In genomic region chr15:18052219-18053030, GRCm38 (mm10) we compare ENCODE assay signal across 16 mouse cellular contexts.
DNase-seq lines count a peak whose midpoint lies in the region; ATAC-seq and TF ChIP-seq lines count a peak whose summit lies in the region.
"Had no signal": no experiment of that assay in that cellular context is flagged by ENCODE, and none has a peak within 500 bp of the region (broad histone marks: within the 10 kb centered on the region; RNA-seq: fewer than 3 reads in every experiment).

No protein-coding gene starts in this region.

- peak; percentile 97 for ATAC-seq in forebrain, embryonic 16.5 days
- peak; percentile 94 for ATAC-seq in midbrain, embryonic 11.5 days (ENCODE audit: low FRiP score)
- no peak for ATAC-seq in intestine, postnatal 0 days
- ATAC-seq: CD4-positive, CD25-positive, alpha-beta regulatory T cell, adult 4 months; intestine, embryonic 16.5 days; Patski had no signal

- TF ChIP-seq CTCF in intestine, postnatal 0 days (IDR thresholded peaks at IDR 0.05; ENCODE audit: low read depth): no peak

- WGBS in forebrain, embryonic 16.5 days: 6% methylated on average over 3 of the region's 3 CpGs
- 42% methylated on average over 3 of the region's 3 CpGs for WGBS in midbrain, embryonic 11.5 days
- WGBS in intestine, postnatal 0 days: 65% methylated on average over 3 of the region's 3 CpGs

- H3K4me2 ChIP-seq in forebrain, embryonic 16.5 days (ENCODE audit: low read length): no peak overlapping the region
- H3K4me2 ChIP-seq in midbrain, embryonic 11.5 days: no peak overlapping the region
- no peak overlapping the region for H3K4me2 ChIP-seq in intestine, postnatal 0 days (replicated peaks; ENCODE audit: low read depth)

- no peaks in the 10 kb centered on the region for H3K4me1 ChIP-seq in forebrain, embryonic 16.5 days (replicated peaks; ENCODE audit: control insufficient read depth, insufficient read depth, low read length)
- no peaks in the 10 kb centered on the region for H3K4me1 ChIP-seq in midbrain, embryonic 11.5 days (ENCODE audit: control insufficient read depth, insufficient read depth, low read length)
- no peaks in the 10 kb centered on the region for H3K4me1 ChIP-seq in intestine, postnatal 0 days (replicated peaks; ENCODE audit: control insufficient read depth, insufficient read depth, low read length)

- H3K9ac ChIP-seq in forebrain, embryonic 16.5 days (replicated peaks; ENCODE audit: low read depth, low read length): no peak overlapping the region
- no peak overlapping the region for H3K9ac ChIP-seq in midbrain, embryonic 11.5 days (ENCODE audit: low read length)
- H3K9ac ChIP-seq in intestine, postnatal 0 days (ENCODE audit: low read depth, low read length): no peak overlapping the region
- H3K9ac ChIP-seq: liver, embryonic 14.5 days had no signal

- H3K4me3 ChIP-seq in forebrain, embryonic 16.5 days (replicated peaks; ENCODE audit: low read length): no peak overlapping the region
- H3K4me3 ChIP-seq in midbrain, embryonic 11.5 days (ENCODE audit: low read depth, low read length): no peak overlapping the region
- H3K4me3 ChIP-seq in intestine, postnatal 0 days (ENCODE audit: low read depth, low read length): no peak overlapping the region
- H3K4me3 ChIP-seq: erythroblast, embryonic 14.5 days; left cerebral cortex, adult 2 months had no signal

- H3K9me3 ChIP-seq in forebrain, embryonic 16.5 days (ENCODE audit: control insufficient read depth, low read length): no peaks in the 10 kb centered on the region
- no peaks in the 10 kb centered on the region for H3K9me3 ChIP-seq in midbrain, embryonic 11.5 days (ENCODE audit: control insufficient read depth, low read length)
- no peaks in the 10 kb centered on the region for H3K9me3 ChIP-seq in intestine, postnatal 0 days (ENCODE audit: control insufficient read depth)

- no peaks in the 10 kb centered on the region for H3K36me3 ChIP-seq in forebrain, embryonic 16.5 days (ENCODE audit: control insufficient read depth, insufficient read depth)
- H3K36me3 ChIP-seq in midbrain, embryonic 11.5 days (ENCODE audit: control insufficient read depth, insufficient read depth, low read length): no peaks in the 10 kb centered on the region
- no peaks in the 10 kb centered on the region for H3K36me3 ChIP-seq in intestine, postnatal 0 days (ENCODE audit: control insufficient read depth, insufficient read depth)

- peak overlapping the region; percentile 58 for H3K27ac ChIP-seq in forebrain, embryonic 16.5 days (ENCODE audit: low read length)
- no peak overlapping the region for H3K27ac ChIP-seq in midbrain, embryonic 11.5 days (ENCODE audit: low read depth, low read length)
- no peak overlapping the region for H3K27ac ChIP-seq in intestine, postnatal 0 days (ENCODE audit: low read depth, low read length)
- H3K27ac ChIP-seq: left cerebral cortex, adult 2 months; liver, embryonic 14.5 days had no signal

- no peaks in the 10 kb centered on the region for H3K27me3 ChIP-seq in forebrain, embryonic 16.5 days (replicated peaks; ENCODE audit: control insufficient read depth, insufficient read depth, low read length)
- no peaks in the 10 kb centered on the region for H3K27me3 ChIP-seq in midbrain, embryonic 11.5 days (ENCODE audit: control insufficient read depth, insufficient read depth, low read length)
- H3K27me3 ChIP-seq in intestine, postnatal 0 days (replicated peaks; ENCODE audit: control insufficient read depth, insufficient read depth, low read length): no peaks in the 10 kb centered on the region
- H3K27me3 ChIP-seq: Patski had no signal

- peak; percentile 1 for DNase-seq in R1 (ENCODE audit: low read depth, low spot score)
- DNase-seq in cerebellum, postnatal 25 days: peak; percentile 25 to 54
- DNase-seq in midbrain, embryonic 11.5 days (ENCODE audit: low spot score, missing footprints): peak; percentile 89
- DNase-seq in thymus, adult 18-20 months: no peak
- DNase-seq in left cerebral cortex, adult 8-10 months (ENCODE audit: low spot score in 2 of 2): no peak
- DNase-seq in spleen, adult 18-20 months: no peak
- DNase-seq: adrenal gland, adult 2 months; gastrocnemius, postnatal 14 days had no signal

Comparison
In these comparisons a context has a peak if more than half of its experiments do, and no peak if none do; other contexts are left out.
1. DNase-seq: peak in R1 (single experiment), cerebellum, postnatal 25 days (2 of 2) and midbrain, embryonic 11.5 days (single experiment); none in thymus, adult 18-20 months (0 of 2), left cerebral cortex, adult 8-10 months (0 of 2) and spleen, adult 18-20 months (0 of 2).